Mouse (Mus musculus): Measurements from ENCODE around the gene Zmynd19. TPM values are rescaled to one million over a fixed set of nuclear protein-coding genes. Genes with fewer than 3 reads are reported as not detected.
A peak's percentile ranks its signal among the peaks of the same experiment; 100 is the strongest.

The Zmynd19 gene
- polyA plus RNA-seq, 1 experiment from 2014 or later, result 12.2 TPM

- Histone ChIP-seq H3K27me3 (ENCODE audit: insufficient read depth, low read length) (no peaks in the 10 kb centered on the region), H3K9ac (ENCODE audit: low read depth, low read length) (no peak overlapping the region), H3K9me3 (replicated peaks; ENCODE audit: low read length) (no peaks in the 10 kb centered on the region), H3K4me3 (replicated peaks; ENCODE audit: low read depth, low read length) (no peak overlapping the region), H3K4me2 (ENCODE audit: low read length) (0 out of 2 replicates have a peak overlapping the region, but pooled peaks have one; percentile 5), H3K4me1 (replicated peaks; ENCODE audit: insufficient read depth, low read length) (peaks cover 6% of the 10 kb centered on the region), H3K36me3 (ENCODE audit: insufficient read depth, low read length) (peaks cover 3% of the 10 kb centered on the region; the same call in 1 of the 2 replicates), H3K27ac (no peak overlapping the region)
- DNase-seq (ENCODE audit: low spot score), result no peak
- WGBS, result 93% methylated on average over 5 of the region's 5 CpGs
- no peak for TF ChIP-seq CTCF (IDR thresholded peaks at IDR 0.05; ENCODE audit: low read depth)
- no peak for ATAC-seq (replicated peaks; ENCODE audit: low FRiP score, low read depth)
Observed at GRCm38 (mm10) chr2:24976960-24977359, 27.4 kb downstream of the Zmynd19 start.

GRCm38 (mm10) chr2:24987762-24988161, 38.2 kb downstream of the Zmynd19 start:
- Histone ChIP-seq H3K27me3 (ENCODE audit: insufficient read depth, low read length) (no peaks in the 10 kb centered on the region), H3K9me3 (replicated peaks; ENCODE audit: low read length) (no peaks in the 10 kb centered on the region), H3K4me1 (replicated peaks; ENCODE audit: insufficient read depth, low read length) (no peaks in the 10 kb centered on the region), H3K4me2 (ENCODE audit: low read length) (no peak overlapping the region), H3K36me3 (ENCODE audit: insufficient read depth, low read length) (0 out of 2 replicates have a peak, but pooled peaks cover 2% of the 10 kb centered on the region), H3K27ac (no peak overlapping the region), H3K4me3 (replicated peaks; ENCODE audit: low read depth, low read length) (no peak overlapping the region), H3K9ac (ENCODE audit: low read depth, low read length) (no peak overlapping the region)
- TF ChIP-seq CTCF (IDR thresholded peaks at IDR 0.05; ENCODE audit: low read depth), result no peak
- ATAC-seq (replicated peaks; ENCODE audit: low FRiP score, low read depth) (no peak), DNase-seq (ENCODE audit: low spot score) (no peak)
- 56% methylated on average over 2 of the region's 2 CpGs for WGBS

- no peak overlapping the region for H3K4me3 ChIP-seq (replicated peaks; ENCODE audit: low read depth, low read length)
- no peak for ATAC-seq (replicated peaks; ENCODE audit: low FRiP score, low read depth)
- H3K4me2 ChIP-seq (ENCODE audit: low read length), result no peak overlapping the region
- H3K9ac ChIP-seq (ENCODE audit: low read depth, low read length), result no peak overlapping the region
- no peaks in the 10 kb centered on the region for H3K4me1 ChIP-seq (replicated peaks; ENCODE audit: insufficient read depth, low read length)
- no peaks in the 10 kb centered on the region for H3K9me3 ChIP-seq (replicated peaks; ENCODE audit: low read length)
- no peaks in the 10 kb centered on the region for H3K27me3 ChIP-seq (ENCODE audit: insufficient read depth, low read length)
- DNase-seq (ENCODE audit: low spot score), result no peak
- WGBS, result 89% methylated on average over 6 of the region's 6 CpGs
- H3K27ac ChIP-seq, result no peak overlapping the region
- TF ChIP-seq CTCF (IDR thresholded peaks at IDR 0.05; ENCODE audit: low read depth), result no peak
- no peaks in the 10 kb centered on the region for H3K36me3 ChIP-seq (ENCODE audit: insufficient read depth, low read length)
Observed at GRCm38 (mm10) chr2:24995332-24995731, 45.7 kb downstream of the Zmynd19 start.

GRCm38 (mm10) chr2:24996471-24996870, 46.9 kb downstream of the Zmynd19 start:
- WGBS, result 90% methylated on average over 2 of the region's 2 CpGs

GRCm38 (mm10) chr2:25000544-25001235, 51.1 kb downstream of the Zmynd19 start:
- H3K4me2 ChIP-seq (ENCODE audit: low read length), result no peak overlapping the region
- no peaks in the 10 kb centered on the region for H3K4me1 ChIP-seq (replicated peaks; ENCODE audit: insufficient read depth, low read length)
- peak; percentile 65 for TF ChIP-seq CTCF (IDR thresholded peaks at IDR 0.05; ENCODE audit: low read depth)
- H3K36me3 ChIP-seq (ENCODE audit: insufficient read depth, low read length), result no peaks in the 10 kb centered on the region
- ATAC-seq (replicated peaks; ENCODE audit: low FRiP score, low read depth) (no peak), DNase-seq (ENCODE audit: low spot score) (peak; percentile 41)
- H3K9me3 ChIP-seq (replicated peaks; ENCODE audit: low read length), result no peaks in the 10 kb centered on the region
- no peaks in the 10 kb centered on the region for H3K27me3 ChIP-seq (ENCODE audit: insufficient read depth, low read length)
- no peak overlapping the region for H3K9ac ChIP-seq (ENCODE audit: low read depth, low read length)
- no peak overlapping the region for H3K4me3 ChIP-seq (replicated peaks; ENCODE audit: low read depth, low read length)
- WGBS, result 83% methylated on average over 3 of the region's 3 CpGs
- no peak overlapping the region for H3K27ac ChIP-seq

More at GRCm38 (mm10) chr2:24996471-24996870, 46.9 kb downstream of the Zmynd19 start:
- no peaks in the 10 kb centered on the region for H3K9me3 ChIP-seq (replicated peaks; ENCODE audit: low read length)
- no peaks in the 10 kb centered on the region for H3K4me1 ChIP-seq (replicated peaks; ENCODE audit: insufficient read depth, low read length)
- ATAC-seq (replicated peaks; ENCODE audit: low FRiP score, low read depth), result no peak
- no peak overlapping the region for H3K27ac ChIP-seq
- no peaks in the 10 kb centered on the region for H3K36me3 ChIP-seq (ENCODE audit: insufficient read depth, low read length)
- no peak overlapping the region for H3K4me2 ChIP-seq (ENCODE audit: low read length)
- H3K9ac ChIP-seq (ENCODE audit: low read depth, low read length), result no peak overlapping the region
- no peaks in the 10 kb centered on the region for H3K27me3 ChIP-seq (ENCODE audit: insufficient read depth, low read length)
- no peak overlapping the region for H3K4me3 ChIP-seq (replicated peaks; ENCODE audit: low read depth, low read length)
- DNase-seq (ENCODE audit: low spot score), result no peak
- TF ChIP-seq CTCF (IDR thresholded peaks at IDR 0.05; ENCODE audit: low read depth), result no peak

GRCm38 (mm10) chr2:25003946-25004786, 54.6 kb downstream of the Zmynd19 start:
- H3K4me2 ChIP-seq (ENCODE audit: low read length), result no peak overlapping the region
- H3K9me3 ChIP-seq (replicated peaks; ENCODE audit: low read length), result no peaks in the 10 kb centered on the region
- DNase-seq (ENCODE audit: low spot score) (no peak), ATAC-seq (replicated peaks; ENCODE audit: low FRiP score, low read depth) (no peak)
- H3K27ac ChIP-seq, result no peak overlapping the region
- no peaks in the 10 kb centered on the region for H3K4me1 ChIP-seq (replicated peaks; ENCODE audit: insufficient read depth, low read length)
- H3K27me3 ChIP-seq (ENCODE audit: insufficient read depth, low read length), result no peaks in the 10 kb centered on the region
- no peak overlapping the region for H3K9ac ChIP-seq (ENCODE audit: low read depth, low read length)
- H3K36me3 ChIP-seq (ENCODE audit: insufficient read depth, low read length), result no peaks in the 10 kb centered on the region
- WGBS, result 84% methylated on average over 9 of the region's 9 CpGs
- H3K4me3 ChIP-seq (replicated peaks; ENCODE audit: low read depth, low read length), result no peak overlapping the region
- TF ChIP-seq CTCF (IDR thresholded peaks at IDR 0.05; ENCODE audit: low read depth), result no peak

All from kidney, postnatal 0 days (tissue).